Mouse (Mus musculus) 3134 (cell line): ENCODE measurements around the gene Ttc23l.
"Not testable (repeated sequence)": the region's sequence is repeated elsewhere in the genome, so short reads cannot be mapped to it uniquely, and the experiment has no call there.

Experiments used
- DNase-seq: peaks from one replicate; pipeline ENCODE4 v3.0.0-alpha.2; 2011; ENCODE audit warnings: low spot score; ENCODE audit not compliant: insufficient read length; ENCODE audit errors: extremely low read depth

The Ttc23l gene

DNA sequence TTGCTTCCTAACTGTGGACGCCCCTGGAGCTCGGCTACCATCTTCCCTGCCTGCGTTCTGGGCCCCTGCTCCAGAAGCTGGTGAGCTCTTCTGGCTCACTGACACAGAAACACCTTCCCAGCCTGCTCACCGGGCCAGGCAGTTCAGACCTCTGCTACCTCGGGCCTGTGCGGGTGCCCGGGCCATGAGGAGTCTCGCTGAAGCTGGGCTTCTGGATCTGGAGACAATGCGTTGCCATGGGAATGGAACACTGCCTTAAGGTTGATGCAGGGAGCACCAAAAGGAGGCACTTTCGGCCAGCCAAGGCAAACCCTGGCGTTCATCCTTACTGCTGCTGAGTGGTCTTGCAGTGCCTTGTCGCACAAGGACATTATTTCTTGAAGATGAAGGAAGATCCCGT is at the start of gene Ttc23l:
Gene Ttc23l, minus strand, starts transcription at position 204 of the 400 bp plus-strand sequence.
- no peak for DNase-seq

DNA sequence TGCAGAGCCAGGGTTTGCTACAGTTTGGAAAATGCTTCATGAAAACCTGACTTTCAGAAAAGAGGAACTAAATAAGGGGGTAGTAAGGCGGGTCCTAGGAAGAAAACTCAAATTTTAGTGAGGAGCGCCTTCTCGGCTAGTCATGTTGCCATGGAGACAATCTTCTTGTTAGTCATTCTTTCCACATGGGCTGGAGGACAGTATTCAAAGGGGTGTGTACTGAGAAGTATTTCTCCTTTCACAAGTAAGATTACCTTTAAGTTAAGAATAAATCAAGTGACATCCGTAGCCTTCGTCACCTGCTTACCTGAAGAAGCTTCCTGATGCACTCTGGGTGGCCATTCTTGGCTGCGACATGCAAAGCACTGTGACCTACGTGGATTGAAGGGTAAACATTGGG is 40.9 kb upstream of the Ttc23l start:
- DNase-seq: no peak

- no peak for DNase-seq
Measured at GRCm38 (mm10) chr15:10598259-10599225, 40.1 kb upstream of the Ttc23l start.

- no peak for DNase-seq
Measured at GRCm38 (mm10) chr15:10596871-10597270, 38.4 kb upstream of the Ttc23l start.

- DNase-seq: no peak
Measured at GRCm38 (mm10) chr15:10595408-10595807, 36.9 kb upstream of the Ttc23l start.

DNA sequence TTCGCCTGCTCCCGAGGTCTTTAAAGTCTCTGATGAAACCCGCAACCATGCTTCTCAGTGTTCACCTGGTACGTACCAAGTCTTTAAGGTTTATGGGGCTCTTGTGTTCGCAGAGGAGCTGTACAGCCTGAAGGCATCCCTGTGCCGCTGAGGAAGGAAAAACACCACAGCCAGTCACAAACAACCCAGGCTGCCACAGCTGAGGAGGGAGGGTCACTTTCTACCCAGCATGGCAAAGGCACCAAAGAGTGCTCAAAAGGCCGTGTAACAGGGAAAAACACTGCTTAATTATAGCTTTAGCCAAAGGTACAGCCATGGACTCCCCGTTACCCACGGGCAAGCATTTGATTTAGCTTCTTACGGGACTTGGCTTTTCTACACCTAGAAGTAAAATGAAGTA is 36.4 kb upstream of the Ttc23l start:
- DNase-seq: no peak

DNA sequence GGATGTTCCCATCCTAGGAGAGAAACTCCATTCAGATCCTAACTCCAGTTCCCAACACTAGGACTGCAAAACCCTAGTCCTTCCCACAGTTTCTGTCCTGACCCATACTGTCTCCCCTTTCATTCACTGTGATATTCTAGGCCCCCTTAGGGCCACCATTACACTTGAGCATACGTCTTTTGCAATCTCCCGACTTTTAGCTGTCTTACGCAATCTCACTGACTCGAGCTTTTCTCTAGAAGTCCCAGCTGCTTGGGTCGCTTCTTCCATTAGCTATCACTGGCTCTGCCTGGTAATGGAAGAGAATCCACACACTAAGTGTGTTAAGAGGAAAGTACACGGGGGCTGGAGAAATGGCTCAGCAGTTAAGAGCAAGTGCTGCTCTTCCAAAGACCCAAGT is 34.6 kb upstream of the Ttc23l start:
- no peak for DNase-seq

DNA sequence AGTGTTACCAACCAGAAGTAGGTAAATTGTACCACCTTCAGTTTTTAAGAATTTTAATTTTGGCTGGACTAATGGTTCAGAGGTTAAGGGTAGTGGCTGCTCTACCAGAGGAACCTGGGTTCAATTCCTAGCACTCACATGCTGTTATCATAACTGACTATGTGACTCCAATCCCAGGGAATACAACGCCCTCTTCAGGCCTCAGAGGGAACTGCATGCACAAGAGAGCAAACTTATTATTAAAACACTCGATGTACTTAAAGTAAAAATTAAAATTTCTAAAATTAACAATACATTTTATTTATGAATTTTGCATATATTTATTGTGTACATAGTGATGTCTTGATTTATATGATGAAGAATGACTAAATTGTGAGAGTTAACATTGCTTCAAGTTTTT is 28.1 kb upstream of the Ttc23l start:
- no peak for DNase-seq

DNA sequence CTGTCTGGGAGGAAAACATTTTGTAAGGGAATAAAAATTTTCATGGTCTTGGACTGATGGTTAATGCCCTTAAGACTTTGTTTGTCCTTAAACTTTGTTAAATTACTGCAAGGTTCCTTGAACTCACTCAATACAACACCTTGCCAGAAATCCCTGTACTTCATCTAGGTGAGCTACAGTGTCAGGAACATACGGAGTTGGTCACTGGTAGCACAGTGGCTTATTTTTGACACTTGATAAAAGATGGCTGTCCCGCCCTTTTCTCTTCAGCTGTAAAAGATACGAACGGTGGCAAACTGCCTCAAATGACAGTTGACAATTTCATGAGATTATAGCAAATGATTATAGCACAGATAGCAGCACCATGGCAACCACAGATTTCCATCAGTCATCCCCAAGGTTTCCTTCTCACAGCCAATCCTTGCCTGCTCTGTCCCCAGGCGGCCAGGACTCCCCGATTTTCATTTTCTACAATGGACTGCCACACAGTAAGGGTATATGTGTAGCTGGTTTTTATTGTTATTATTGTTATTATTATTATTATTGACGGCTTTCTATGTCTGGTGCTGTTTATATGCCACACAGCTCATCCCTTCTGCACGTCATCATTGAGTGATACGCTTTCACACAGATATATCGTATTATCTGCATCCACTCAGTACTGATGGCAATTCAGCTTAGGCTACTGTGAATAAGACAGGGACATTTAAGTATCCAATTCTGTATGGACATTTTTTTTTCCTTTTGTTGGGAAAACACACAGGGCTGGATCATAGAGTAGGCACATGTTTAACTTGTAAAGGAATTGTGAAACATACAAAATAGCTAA is 26.1 kb upstream of the Ttc23l start:
- no peak for DNase-seq

GRCm38 (mm10) chr15:10583408-10583807 is 24.9 kb upstream of the Ttc23l start:
- peak; percentile 24 for DNase-seq

DNA sequence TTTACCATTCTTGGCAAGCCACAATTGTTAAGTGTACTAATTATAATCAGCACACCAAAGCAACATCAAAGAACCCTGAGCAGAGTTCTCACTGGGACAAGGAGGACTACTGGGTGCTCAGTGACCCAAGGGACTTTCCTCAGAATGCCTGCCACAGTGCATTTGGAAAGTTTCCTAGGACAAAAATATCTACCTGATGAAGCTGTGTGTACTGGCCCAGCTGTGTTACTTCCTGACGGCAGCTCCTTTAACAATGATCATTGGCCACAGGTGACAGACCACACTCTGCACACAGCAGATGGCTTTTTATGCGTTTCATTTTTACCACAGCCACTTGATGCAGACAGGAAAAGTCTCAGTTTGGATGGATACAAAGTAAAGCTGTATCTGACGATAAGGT is 20.7 kb upstream of the Ttc23l start:
- no peak for DNase-seq

- DNase-seq: no peak
Measured at GRCm38 (mm10) chr15:10566486-10566885, 8.0 kb upstream of the Ttc23l start.

GRCm38 (mm10) chr15:10564201-10564600 is 5.7 kb upstream of the Ttc23l start:
- no peak for DNase-seq

DNA sequence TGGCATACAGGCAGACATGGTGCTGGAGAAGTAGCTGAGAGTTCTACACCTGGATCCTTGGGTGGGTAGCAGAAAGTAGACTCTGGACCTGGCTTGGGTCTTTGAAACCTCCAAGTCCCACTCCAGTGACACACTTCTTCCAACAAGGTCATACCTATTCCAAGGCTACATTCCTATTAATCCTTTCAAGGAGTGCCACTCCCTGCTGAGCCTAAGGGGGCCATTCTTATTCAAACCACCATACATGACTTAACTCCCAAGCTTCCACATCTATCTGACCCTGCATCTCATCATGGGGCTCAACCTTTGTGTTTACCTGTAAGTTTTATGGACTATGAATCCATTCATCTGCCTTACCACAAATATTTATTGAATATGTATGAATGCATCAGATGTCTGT is 3.8 kb upstream of the Ttc23l start:
- no peak for DNase-seq

DNA sequence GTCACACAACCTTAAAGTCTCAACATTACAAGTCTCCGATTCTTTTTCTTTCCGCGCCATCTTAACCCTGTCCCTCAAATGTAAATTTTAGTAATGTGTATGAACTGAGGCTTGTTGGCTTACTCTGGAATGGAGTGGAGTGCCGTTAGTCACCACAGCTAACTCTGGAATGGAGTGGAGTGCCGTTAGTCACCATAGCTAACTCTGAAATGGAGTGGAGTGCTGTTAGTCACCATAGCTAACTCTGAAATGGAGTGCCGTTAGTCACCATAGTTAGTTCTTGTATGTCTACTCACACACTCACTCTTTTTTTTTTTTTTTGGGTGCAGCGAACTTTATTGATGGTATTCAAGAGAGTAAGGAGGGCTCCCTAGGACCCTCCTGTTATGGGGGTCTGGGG is 1.5 kb upstream of the Ttc23l start:
- DNase-seq: no peak

DNA sequence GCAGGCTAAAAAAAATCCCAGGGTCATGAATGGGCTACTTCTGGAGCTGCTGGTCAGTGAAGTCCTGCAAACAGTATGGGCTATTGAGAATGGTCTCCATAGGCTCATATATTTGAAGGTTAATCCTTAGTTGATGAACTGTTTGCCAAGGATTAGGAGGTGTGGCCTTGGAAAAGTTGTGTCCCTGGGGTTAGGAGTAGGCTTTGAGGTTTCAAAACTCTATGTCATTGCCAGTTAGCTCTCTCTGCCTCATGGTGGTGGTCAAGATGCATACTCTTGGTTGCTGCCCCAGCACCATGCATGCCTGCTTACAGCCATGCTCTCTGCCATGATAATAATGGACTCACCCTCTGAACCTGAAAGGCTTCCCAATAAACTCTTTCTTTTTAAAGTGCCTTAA is 4.1 kb downstream of the Ttc23l start:
- DNase-seq: no peak

DNA sequence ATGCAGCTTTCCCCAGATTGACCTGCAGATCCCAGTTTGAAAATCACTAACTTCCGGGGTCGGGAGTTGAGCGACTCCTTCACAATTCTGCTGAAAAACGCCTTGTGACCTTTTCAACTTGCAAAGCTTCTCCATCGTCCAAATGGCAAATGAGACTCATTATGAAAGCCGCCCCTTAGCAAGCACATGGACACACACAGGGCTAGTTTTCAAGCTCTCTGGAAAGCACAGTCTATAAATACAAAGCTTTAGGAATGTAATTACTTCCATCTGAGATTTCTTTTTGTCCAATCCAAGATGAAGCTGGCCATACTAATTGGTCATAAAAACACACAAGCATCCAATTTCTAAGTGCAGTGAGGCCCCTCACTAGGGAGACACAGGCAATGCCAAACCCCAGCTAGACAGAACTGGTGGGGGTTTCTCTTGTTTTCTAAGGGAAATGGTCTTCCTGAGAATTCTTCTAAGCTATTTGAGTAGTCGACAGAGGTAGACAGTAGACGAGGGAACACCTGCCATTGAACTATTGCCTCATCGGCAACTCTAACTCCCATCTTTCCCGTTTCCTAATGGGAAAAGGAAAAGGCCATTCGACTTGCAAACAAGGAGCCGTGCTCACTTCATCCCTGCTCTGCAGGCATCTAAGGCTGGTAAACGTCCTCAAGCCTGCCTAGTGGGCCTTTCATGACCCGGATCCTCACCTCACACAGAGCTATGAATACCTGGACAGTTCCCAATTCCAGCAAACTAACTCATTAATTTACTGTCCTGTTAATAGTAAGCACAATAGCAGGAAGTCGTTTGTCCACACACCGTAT is 18.0 kb downstream of the Ttc23l start:
- no peak for DNase-seq

GRCm38 (mm10) chr15:10535969-10536368 is 22.5 kb downstream of the Ttc23l start:
- no peak for DNase-seq

DNA sequence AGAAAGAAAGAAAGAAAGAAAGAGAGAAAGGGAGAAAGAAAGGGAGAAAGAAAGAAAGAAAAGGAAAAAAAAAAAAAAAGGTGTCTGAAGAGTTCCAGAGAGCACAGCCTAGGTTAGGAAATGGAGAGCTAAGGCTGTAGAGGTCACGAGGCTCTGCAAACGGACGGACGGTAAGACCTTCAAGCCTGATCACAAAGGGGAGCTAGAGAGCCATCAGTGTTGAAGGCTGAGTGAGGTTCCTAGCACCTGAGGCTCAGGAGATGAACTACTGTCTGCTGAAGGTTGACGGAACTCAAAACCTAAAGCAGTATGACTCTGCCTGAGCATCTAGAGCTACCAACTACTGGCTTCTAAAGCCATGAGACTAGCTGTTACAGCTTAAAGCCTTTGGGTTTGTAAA is 23.9 kb downstream of the Ttc23l start:
- no peak for DNase-seq

GRCm38 (mm10) chr15:10533361-10533760 is 25.1 kb downstream of the Ttc23l start:
- DNase-seq: not testable (repeated sequence)

GRCm38 (mm10) chr15:10531352-10531751 is 27.1 kb downstream of the Ttc23l start:
- DNase-seq: no peak
